Mouse (Mus musculus) hindbrain, embryonic 16.5 days (tissue): ENCODE results near the gene Inpp5f. TPM values are rescaled to one million over a fixed set of nuclear protein-coding genes. Genes with fewer than 3 reads are reported as not detected.
A peak's percentile ranks its signal among the peaks of the same experiment; 100 is the strongest.
"Not testable (repeated sequence)": the region's sequence is repeated elsewhere in the genome, so short reads cannot be mapped to it uniquely, and the experiment has no call there.

ENCODE experiments used
- ATAC-seq: fragments of 200-750 bp; cut with Nextera tagmentation; 2 replicates; pipeline ENCODE4 v1.8.0; 2017; ENCODE audit warnings: moderate TSS enrichment, moderate library complexity
- H3K27ac ChIP-seq: fragments of 300-500 bp; sonication (generic); 2 replicates; pipeline ENCODE4 v1.5.1; 2014; ENCODE audit warnings: low read depth, mild to moderate bottlenecking, control low read depth, low read length, moderate library complexity
- H3K27me3 ChIP-seq: fragments of 300-500 bp; sonication (generic); replicated peaks from 2 replicates; pipeline ENCODE4 v1.6.1; 2014; ENCODE audit warnings: low read length; ENCODE audit not compliant: control insufficient read depth, insufficient read depth
- H3K36me3 ChIP-seq: fragments of 300-500 bp; sonication (generic); 2 replicates; pipeline ENCODE4 v1.6.1; 2014; ENCODE audit warnings: mild to moderate bottlenecking, low read length, moderate library complexity, mixed read lengths; ENCODE audit not compliant: control insufficient read depth, insufficient read depth
- H3K4me1 ChIP-seq: fragments of 300-500 bp; sonication (generic); 2 replicates; pipeline ENCODE4 v1.6.1; 2014; ENCODE audit warnings: low read depth, low read length; ENCODE audit not compliant: control insufficient read depth, insufficient read depth
- H3K4me2 ChIP-seq: fragments of 300-500 bp; sonication (generic); 2 replicates; pipeline ENCODE4 v1.6.1; 2014; ENCODE audit warnings: mild to moderate bottlenecking, low read length, control low read depth, moderate library complexity
- H3K4me3 ChIP-seq: fragments of 300-500 bp; sonication (generic); 2 replicates; pipeline ENCODE4 v1.5.1; 2014; ENCODE audit warnings: mild to moderate bottlenecking, low read length, control low read depth, moderate library complexity
- H3K9ac ChIP-seq: fragments of 300-500 bp; sonication (generic); 2 replicates; pipeline ENCODE4 v1.6.1; 2014; ENCODE audit warnings: low read depth, mild to moderate bottlenecking, control low read depth, low read length, moderate library complexity
- H3K9me3 ChIP-seq: fragments of 300-500 bp; sonication (generic); 2 replicates; pipeline ENCODE4 v1.6.1; 2014; ENCODE audit warnings: mild to moderate bottlenecking, low read length, moderate library complexity; ENCODE audit not compliant: control insufficient read depth
- WGBS: fragments of 180-500 bp; shearing (Covaris S2); extraction: QIAGEN DNeasy Blood & Tissue Kit; methylation state at CpG from one replicate; pipeline ENCODE4 v1.1.7; 2014; 5-methylcytosine and 5-hydroxymethylcytosine counted together
- polyA plus RNA-seq: library from polyadenylated mRNA; unstranded; fragments of >200 nt; fragmentation: Nextera tagmentation; extraction: Ambion mirVana; gene quantifications from 2 replicates; pipeline ENCODE4 v1.2.1, GENCODE M21; 2015

The Inpp5f gene
- polyA plus RNA-seq, 1 experiment from 2014 or later: 494 TPM

GRCm38 (mm10) chr7:128694848-128695247 lies 83.7 kb downstream of the Inpp5f start:
- no peak overlapping the region for H3K27ac ChIP-seq
- no peaks in the 10 kb centered on the region for H3K9me3 ChIP-seq
- H3K4me2 ChIP-seq: no peak overlapping the region
- H3K36me3 ChIP-seq: peaks cover 31% of the 10 kb centered on the region
- H3K4me1 ChIP-seq: peaks cover 3% of the 10 kb centered on the region; the same call in 1 of the 2 replicates
- H3K9ac ChIP-seq: no peak overlapping the region
- ATAC-seq: no peak
- H3K27me3 ChIP-seq: no peaks in the 10 kb centered on the region
- no peak overlapping the region for H3K4me3 ChIP-seq
- WGBS: 89% methylated on average over 10 of the region's 10 CpGs

DNA sequence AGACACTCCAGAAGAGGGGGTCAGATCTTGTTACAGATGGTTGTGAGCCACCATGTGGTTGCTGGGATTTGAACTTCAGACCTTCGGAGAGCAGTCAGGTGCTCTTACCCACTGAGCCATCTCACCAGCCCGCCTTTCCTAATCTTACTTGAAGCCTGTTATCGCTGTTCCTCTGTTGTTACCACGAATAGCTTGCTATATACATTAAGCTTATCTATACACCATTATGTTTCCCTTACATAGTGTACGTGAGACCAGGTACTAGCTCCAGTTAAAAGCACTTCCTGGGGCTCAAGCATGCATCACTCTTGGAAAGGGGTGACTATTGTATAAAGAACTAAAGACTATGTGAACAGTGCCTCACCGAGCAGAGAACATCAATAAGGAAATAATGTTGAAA lies 88.8 kb downstream of the Inpp5f start:
- peaks cover 48% of the 10 kb centered on the region for H3K36me3 ChIP-seq
- H3K4me1 ChIP-seq, H3K4me3 ChIP-seq, H3K9me3 ChIP-seq, ATAC-seq, H3K4me2 ChIP-seq, H3K27me3 ChIP-seq, H3K9ac ChIP-seq, H3K27ac ChIP-seq: not testable (repeated sequence)
- 93% methylated on average over 6 of the region's 6 CpGs for WGBS

DNA sequence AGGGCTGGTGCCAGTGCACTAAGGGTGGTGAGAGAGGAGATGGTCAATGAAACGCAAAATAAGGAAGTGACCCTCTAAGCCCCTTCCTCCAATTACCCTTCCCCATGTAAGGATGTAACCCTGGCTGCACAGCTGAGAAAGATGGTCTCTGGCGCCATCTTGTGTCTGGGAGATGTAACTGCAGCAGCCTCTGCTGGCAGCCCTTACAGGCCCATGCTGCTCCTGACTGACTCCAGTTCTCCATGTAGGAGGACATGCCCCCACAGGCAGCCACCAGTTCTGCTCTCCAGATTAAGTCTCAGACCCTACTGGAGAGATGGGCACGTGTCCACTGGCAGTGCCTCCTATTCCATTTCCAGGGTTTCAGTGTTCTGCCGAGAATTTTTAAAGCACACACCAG lies 94.6 kb downstream of the Inpp5f start:
- Histone ChIP-seq H3K9ac (no peak overlapping the region), H3K36me3 (peaks cover 57% of the 10 kb centered on the region), H3K4me1 (no peaks in the 10 kb centered on the region), H3K4me2 (no peak overlapping the region), H3K27ac (no peak overlapping the region), H3K4me3 (no peak overlapping the region), H3K27me3 (no peaks in the 10 kb centered on the region), H3K9me3 (no peaks in the 10 kb centered on the region)
- 24% methylated on average over 4 of the region's 4 CpGs for WGBS
- peak; percentile 85 for ATAC-seq

DNA sequence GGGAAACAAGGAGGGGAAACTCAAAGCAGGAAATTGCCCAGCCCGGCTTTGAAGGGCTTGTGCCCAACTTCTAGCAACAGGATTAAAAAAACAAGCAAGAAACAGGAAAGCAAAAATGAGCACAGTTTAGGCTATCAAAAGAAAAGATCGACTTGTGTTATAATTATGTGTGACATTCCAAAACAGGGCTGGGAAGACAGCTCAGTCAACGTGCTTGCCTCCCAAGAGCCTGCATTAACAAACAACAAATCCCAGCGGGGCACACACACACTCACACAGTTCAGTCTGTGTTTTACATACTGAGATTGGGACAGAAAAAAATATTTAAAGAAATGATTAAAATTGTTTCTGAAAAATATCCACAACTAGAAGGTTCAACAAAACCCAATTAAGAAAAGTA lies 106.9 kb downstream of the Inpp5f start:
- Histone ChIP-seq H3K4me3 (no peak overlapping the region), H3K27ac (no peak overlapping the region), H3K27me3 (no peaks in the 10 kb centered on the region), H3K9ac (no peak overlapping the region), H3K4me2 (no peak overlapping the region), H3K9me3 (no peaks in the 10 kb centered on the region), H3K36me3 (peaks cover 30% of the 10 kb centered on the region), H3K4me1 (no peaks in the 10 kb centered on the region)
- WGBS: 74% methylated on average over 4 of the region's 4 CpGs
- no peak for ATAC-seq

GRCm38 (mm10) chr7:128724761-128725160 lies 113.6 kb downstream of the Inpp5f start:
- Histone ChIP-seq H3K9ac (no peak overlapping the region), H3K27ac (no peak overlapping the region)
- ATAC-seq: peak; percentile 91

GRCm38 (mm10) chr7:128725189-128725588 lies 114.1 kb downstream of the Inpp5f start:
- H3K9me3 ChIP-seq: no peaks in the 10 kb centered on the region
- ATAC-seq: 0 out of 2 replicates have a peak, but pooled peaks have one; percentile 9
- peaks cover 11% of the 10 kb centered on the region for H3K36me3 ChIP-seq
- no peaks in the 10 kb centered on the region for H3K27me3 ChIP-seq
- H3K4me1 ChIP-seq: peaks cover 6% of the 10 kb centered on the region
- H3K4me2 ChIP-seq: no peak overlapping the region
- WGBS: 82% methylated on average over 9 of the region's 9 CpGs
- no peak overlapping the region for H3K9ac ChIP-seq
- no peak overlapping the region for H3K27ac ChIP-seq
- no peak overlapping the region for H3K4me3 ChIP-seq

More at GRCm38 (mm10) chr7:128724761-128725160, 113.6 kb downstream of the Inpp5f start:
- 29% methylated on average over 4 of the region's 4 CpGs for WGBS
- peaks cover 11% of the 10 kb centered on the region for H3K36me3 ChIP-seq
- H3K9me3 ChIP-seq: no peaks in the 10 kb centered on the region
- H3K4me1 ChIP-seq: peaks cover 6% of the 10 kb centered on the region
- no peak overlapping the region for H3K4me3 ChIP-seq
- H3K27me3 ChIP-seq: no peaks in the 10 kb centered on the region
- H3K4me2 ChIP-seq: no peak overlapping the region

DNA sequence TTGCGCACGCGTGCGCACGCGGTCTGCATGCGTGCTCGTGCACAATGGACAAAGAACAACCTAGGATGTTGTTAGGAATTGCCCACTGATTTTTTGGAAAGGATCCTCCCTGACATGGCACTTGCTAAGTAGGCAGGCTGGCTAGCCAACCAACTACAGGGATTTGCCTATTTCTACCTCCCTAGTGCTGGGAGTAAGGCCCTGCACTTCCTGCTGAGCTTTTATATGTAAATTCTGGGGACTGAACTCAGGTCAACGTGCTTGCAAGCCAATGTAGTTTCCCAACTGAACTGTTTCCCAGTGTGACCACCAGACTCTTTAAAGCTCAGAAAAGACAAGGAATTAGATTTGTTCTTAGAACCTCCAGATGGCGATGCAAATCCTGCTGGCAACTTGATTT lies 115.9 kb downstream of the Inpp5f start:
- H3K9me3 ChIP-seq: no peaks in the 10 kb centered on the region
- WGBS: 47% methylated on average over 10 of the region's 10 CpGs
- ATAC-seq: no peak
- H3K4me3 ChIP-seq: no peak overlapping the region
- peak overlapping the region; percentile 29; the same call in 1 of the 2 replicates for H3K27ac ChIP-seq
- H3K9ac ChIP-seq: no peak overlapping the region
- no peak overlapping the region for H3K4me2 ChIP-seq
- peaks cover 6% of the 10 kb centered on the region for H3K4me1 ChIP-seq
- H3K36me3 ChIP-seq: peaks cover 6% of the 10 kb centered on the region
- no peaks in the 10 kb centered on the region for H3K27me3 ChIP-seq

DNA sequence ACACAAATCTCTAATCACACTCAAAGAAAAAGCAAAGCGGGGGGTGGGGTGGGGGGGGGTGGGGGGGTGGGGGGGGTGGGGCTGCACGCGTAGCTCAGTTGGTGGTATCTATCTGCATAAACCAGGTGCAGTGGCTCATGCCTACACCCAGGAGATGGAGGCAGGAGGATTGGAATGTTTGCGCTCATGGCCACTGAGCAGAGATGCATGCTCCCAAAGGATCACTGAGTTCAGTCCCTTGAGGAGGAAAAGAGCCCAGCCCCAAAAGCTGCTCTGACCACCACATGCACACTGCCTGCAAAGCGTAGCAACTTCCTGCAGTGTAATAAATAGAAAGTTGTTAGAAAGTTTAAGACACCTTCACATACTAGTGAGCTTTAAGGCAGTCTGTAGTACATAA lies 116.6 kb downstream of the Inpp5f start:
- Histone ChIP-seq H3K9ac (no peak overlapping the region), H3K4me2 (no peak overlapping the region), H3K4me1 (peaks cover 6% of the 10 kb centered on the region), H3K4me3 (no peak overlapping the region), H3K36me3 (peaks cover 6% of the 10 kb centered on the region), H3K9me3 (no peaks in the 10 kb centered on the region), H3K27me3 (no peaks in the 10 kb centered on the region), H3K27ac (no peak overlapping the region)
- WGBS: 35% methylated on average over 5 of the region's 5 CpGs
- ATAC-seq: no peak

- H3K4me3 ChIP-seq: no peak overlapping the region
- H3K27ac ChIP-seq: no peak overlapping the region
- H3K36me3 ChIP-seq: no peaks in the 10 kb centered on the region
- no peak overlapping the region for H3K4me2 ChIP-seq
- 81% methylated on average over 10 of the region's 10 CpGs for WGBS
- ATAC-seq: no peak
- no peaks in the 10 kb centered on the region for H3K9me3 ChIP-seq
- H3K4me1 ChIP-seq: peaks cover 6% of the 10 kb centered on the region
- no peaks in the 10 kb centered on the region for H3K27me3 ChIP-seq
- H3K9ac ChIP-seq: no peak overlapping the region
Measured at GRCm38 (mm10) chr7:128728738-128729137, 117.6 kb downstream of the Inpp5f start.

GRCm38 (mm10) chr7:128731585-128731984 lies 120.5 kb downstream of the Inpp5f start:
- H3K4me1 ChIP-seq: no peaks in the 10 kb centered on the region; the same call in 1 of the 2 replicates
- H3K27me3 ChIP-seq: no peaks in the 10 kb centered on the region
- H3K4me2 ChIP-seq: no peak overlapping the region
- H3K9ac ChIP-seq: no peak overlapping the region
- no peak overlapping the region for H3K4me3 ChIP-seq
- 72% methylated on average over 2 of the region's 2 CpGs for WGBS
- no peaks in the 10 kb centered on the region for H3K9me3 ChIP-seq
- H3K36me3 ChIP-seq: no peaks in the 10 kb centered on the region
- no peak overlapping the region for H3K27ac ChIP-seq
- no peak for ATAC-seq
